Mouse (Mus musculus) bone marrow macrophage, adult 2 months (primary cell): Measurements from ENCODE around the gene Gpld1.

Source experiments
- CTCF ChIP-seq: IDR thresholded peaks from 2 replicates; pipeline ENCODE4 v1.5.1; 2012; ENCODE audit warnings: low read depth, mild to moderate bottlenecking, low read length, moderate library complexity
- POLR2A ChIP-seq: IDR thresholded peaks from 2 replicates; pipeline ENCODE4 v1.6.1; 2012; ENCODE audit warnings: mild to moderate bottlenecking, low read depth, low read length, borderline replicate concordance

GRCm38 (mm10) chr13:25022386-25022785, 79.4 kb downstream of the Gpld1 start:
- TF ChIP-seq POLR2A (no peak), CTCF (no peak)
